Mouse (Mus musculus) spleen, adult 2 months (tissue): ENCODE data around the gene Tsku.

ENCODE experiments used
- CTCF ChIP-seq: fragments of 200-500 bp; IDR thresholded peaks from 2 replicates; pipeline ENCODE4 v1.5.1; 2011; ENCODE audit warnings: mild to moderate bottlenecking, inconsistent platforms; ENCODE audit not compliant: insufficient read depth, insufficient read length, insufficient replicate concordance; ENCODE audit errors: extremely low read depth
- POLR2A ChIP-seq: fragments of 200-500 bp; IDR thresholded peaks from 2 replicates; pipeline ENCODE4 v1.6.1; 2011; ENCODE audit warnings: low read depth, low read length, inconsistent platforms

DNA sequence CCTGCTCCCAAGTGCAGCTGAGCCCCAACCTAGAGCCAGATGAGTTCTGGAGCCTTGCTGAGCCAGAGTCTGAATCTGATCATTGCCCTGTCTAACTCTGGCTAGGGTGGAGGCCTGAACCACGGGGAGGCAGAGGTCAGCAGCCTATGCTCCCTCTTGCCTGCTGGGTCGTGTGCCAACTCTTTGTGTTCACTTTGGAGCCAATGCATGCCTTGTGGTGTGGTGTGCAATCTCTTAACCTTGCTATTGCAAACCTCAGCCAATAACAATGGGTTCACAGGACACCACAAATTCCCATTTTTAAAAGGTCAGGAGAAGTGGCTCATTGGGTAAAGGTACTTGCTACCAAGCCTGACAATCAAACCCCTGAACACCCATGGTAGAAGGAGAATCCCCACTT is 44.6 kb downstream of the Tsku start:
- TF ChIP-seq POLR2A: no peak
- no peak for TF ChIP-seq CTCF
